Mouse (Mus musculus): ENCODE measurements at regions not wholly inside any gene's neighbourhood (a gene's known extent, or its start where the extent isn't known, plus 50 kb on each side); places are given as distances from the start of the nearest gene placed in this dataset.

GRCm38 (mm10) chr12:31130434-31130833 lies 56.8 kb downstream of the Fam110c start:
- no peak for DNase-seq (ENCODE audit: low spot score)

GRCm38 (mm10) chr12:31134465-31134992 lies 60.9 kb downstream of the Fam110c start:
- DNase-seq (ENCODE audit: low spot score), result no peak

GRCm38 (mm10) chr12:31136364-31136763 lies 62.7 kb downstream of the Fam110c start:
- DNase-seq (ENCODE audit: low spot score), result no peak

- DNase-seq (ENCODE audit: low spot score), result no peak
These were observed 63.2 kb downstream of the Fam110c start for GRCm38 (mm10) chr12:31136911-31137310.

GRCm38 (mm10) chr12:31137431-31137830 lies 63.8 kb downstream of the Fam110c start:
- DNase-seq (ENCODE audit: low spot score), result no peak

- no peak for DNase-seq (ENCODE audit: low spot score)
These were observed 66.2 kb downstream of the Fam110c start for GRCm38 (mm10) chr12:31139853-31140252.

- DNase-seq (ENCODE audit: low spot score), result no peak
These were observed 69.6 kb downstream of the Fam110c start for GRCm38 (mm10) chr12:31143266-31143665.

GRCm38 (mm10) chr12:31145032-31145781 lies 71.5 kb downstream of the Fam110c start:
- no peak for DNase-seq (ENCODE audit: low spot score)

- no peak for DNase-seq (ENCODE audit: low spot score)
These were observed 75.0 kb downstream of the Fam110c start for GRCm38 (mm10) chr12:31148417-31149356.

- no peak for DNase-seq (ENCODE audit: low spot score)
These were observed 80.1 kb downstream of the Fam110c start for GRCm38 (mm10) chr12:31153720-31154119.

- no peak for DNase-seq (ENCODE audit: low spot score)
These were observed 80.9 kb downstream of the Fam110c start for GRCm38 (mm10) chr12:31154608-31155011.

- DNase-seq (ENCODE audit: low spot score), result no peak
These were observed 82.6 kb downstream of the Fam110c start for GRCm38 (mm10) chr12:31156154-31156720.

- DNase-seq (ENCODE audit: low spot score), result no peak
These were observed 83.1 kb upstream of the Gm6993 start for GRCm38 (mm10) chr12:31157453-31157852.

- no peak for DNase-seq (ENCODE audit: low spot score)
These were observed 82.7 kb upstream of the Gm6993 start for GRCm38 (mm10) chr12:31157890-31158289.

- DNase-seq (ENCODE audit: low spot score), result no peak
These were observed 81.7 kb upstream of the Gm6993 start for GRCm38 (mm10) chr12:31158885-31159284.

- no peak for DNase-seq (ENCODE audit: low spot score)
These were observed 81.2 kb upstream of the Gm6993 start for GRCm38 (mm10) chr12:31159378-31159777.

GRCm38 (mm10) chr12:31168221-31168890 lies 72.2 kb upstream of the Gm6993 start:
- DNase-seq (ENCODE audit: low spot score), result no peak

GRCm38 (mm10) chr12:31170111-31170510 lies 70.5 kb upstream of the Gm6993 start:
- DNase-seq (ENCODE audit: low spot score), result no peak

- peak; percentile 66 for DNase-seq (ENCODE audit: low spot score)
These were observed 69.9 kb upstream of the Gm6993 start for GRCm38 (mm10) chr12:31170546-31171160.

- no peak for DNase-seq (ENCODE audit: low spot score)
These were observed 68.6 kb upstream of the Gm6993 start for GRCm38 (mm10) chr12:31171992-31172391.

Measured in left cerebral cortex, adult 11 months (tissue).